Mouse (Mus musculus) lung, postnatal 0 days (tissue): ENCODE results near the gene Slc35b2.

Experiments
- CTCF ChIP-seq: IDR thresholded peaks from 2 replicates; pipeline ENCODE4 v1.5.1; 2016; ENCODE audit warnings: antibody characterized with exemption, mild to moderate bottlenecking
- EP300 ChIP-seq: IDR thresholded peaks from 2 replicates; pipeline ENCODE4 v1.6.1; 2016; ENCODE audit warnings: antibody characterized with exemption, mild to moderate bottlenecking, control low read depth

DNA sequence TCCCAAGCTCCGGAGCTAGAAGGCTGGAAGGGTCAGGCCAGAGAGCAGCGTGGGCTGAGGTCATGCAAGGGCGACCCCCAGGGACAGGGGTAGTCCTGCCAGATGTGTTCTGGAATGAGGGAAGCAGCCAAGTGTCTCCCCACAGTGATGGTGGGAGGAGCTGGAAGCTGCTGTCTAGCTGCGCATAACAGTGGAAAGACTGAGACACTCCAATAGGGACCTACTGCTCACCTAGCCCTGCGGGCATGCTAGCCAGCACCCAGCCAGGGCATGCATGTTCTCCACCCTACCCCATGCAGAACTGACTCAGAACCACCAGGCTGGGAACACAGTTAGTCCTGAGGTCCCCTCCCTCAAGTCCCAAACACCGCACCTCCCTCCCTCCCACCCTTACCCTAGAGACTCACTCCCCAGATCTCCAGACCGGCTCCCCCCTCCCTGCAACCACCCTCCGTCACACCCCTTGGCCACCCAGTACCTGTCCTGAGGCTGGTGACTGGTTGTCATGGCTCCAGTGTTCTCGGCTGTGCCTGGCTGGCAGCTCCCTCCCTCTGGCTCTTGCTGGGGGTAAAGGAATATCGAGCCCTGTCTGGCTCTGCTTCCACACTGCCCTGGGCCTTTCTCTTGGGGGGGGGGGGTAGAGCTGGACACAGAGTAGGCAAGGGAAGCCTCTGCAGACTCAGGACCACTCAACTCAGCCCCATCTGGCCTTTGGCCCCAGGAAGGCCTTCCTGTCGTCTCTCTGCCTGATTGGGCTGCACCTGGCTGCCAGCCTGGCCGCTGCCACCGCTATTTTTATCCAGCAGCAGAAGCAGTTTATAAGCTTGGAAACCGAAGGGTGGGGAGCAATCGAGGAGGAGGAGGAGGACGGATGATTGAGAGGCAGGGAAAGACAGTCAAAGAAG is 28.3 kb downstream of the Slc35b2 start:
- TF ChIP-seq CTCF, result no peak
- TF ChIP-seq EP300, result no peak
